Mouse (Mus musculus) heart, postnatal 0 days (tissue): ENCODE measurements around the gene Scn1b. TPM values are rescaled to one million over a fixed set of nuclear protein-coding genes. Genes with fewer than 3 reads are reported as not detected.
A peak's percentile ranks its signal among the peaks of the same experiment; 100 is the strongest.

Experiments
- ATAC-seq: fragments of 200-750 bp; cut with Nextera tagmentation; 2 replicates; pipeline ENCODE4 v1.8.0; 2017; ENCODE audit warnings: low read depth, moderate number of reproducible peaks, moderate library complexity; ENCODE audit not compliant: insufficient read depth
- DNase-seq: peaks from one replicate; pipeline ENCODE4 v3.0.0-alpha.2; 2016; ENCODE audit warnings: low spot score
- H3K27ac ChIP-seq: fragments of 300-500 bp; sonication (generic); 2 replicates; pipeline ENCODE4 v1.5.1; 2014; ENCODE audit warnings: low read depth, mild to moderate bottlenecking
- H3K27me3 ChIP-seq: fragments of 300-500 bp; sonication (generic); 2 replicates; pipeline ENCODE4 v1.6.1; 2014; ENCODE audit warnings: low read length, mixed read lengths; ENCODE audit not compliant: control insufficient read depth, insufficient read depth
- H3K36me3 ChIP-seq: fragments of 300-500 bp; sonication (generic); replicated peaks from 2 replicates; pipeline ENCODE4 v1.6.1; 2014; ENCODE audit warnings: low read length, mixed read lengths; ENCODE audit not compliant: control insufficient read depth, insufficient read depth
- H3K4me1 ChIP-seq: fragments of 300-500 bp; sonication (generic); 2 replicates; pipeline ENCODE4 v1.6.1; 2014; ENCODE audit warnings: antibody characterized with exemption; ENCODE audit not compliant: control insufficient read depth, insufficient read depth
- H3K4me2 ChIP-seq: fragments of 300-500 bp; sonication (generic); 2 replicates; pipeline ENCODE4 v1.6.1; 2014; ENCODE audit warnings: low read depth, mild to moderate bottlenecking, low read length, moderate library complexity
- H3K4me3 ChIP-seq: fragments of 300-500 bp; sonication (generic); 2 replicates; pipeline ENCODE4 v1.5.1; 2014; ENCODE audit warnings: low read depth, low read length
- H3K9ac ChIP-seq: fragments of 300-500 bp; sonication (generic); replicated peaks from 2 replicates; pipeline ENCODE4 v1.6.1; 2014; ENCODE audit warnings: low read depth, low read length, mixed read lengths
- H3K9me3 ChIP-seq: fragments of 300-500 bp; sonication (generic); replicated peaks from 2 replicates; pipeline ENCODE4 v1.6.1; 2016; ENCODE audit warnings: low read length; ENCODE audit not compliant: control insufficient read depth
- CTCF ChIP-seq: IDR thresholded peaks from 2 replicates; pipeline ENCODE4 v1.5.1; 2016; ENCODE audit warnings: antibody characterized with exemption, control low read depth, low read depth
- EP300 ChIP-seq: IDR thresholded peaks from 2 replicates; pipeline ENCODE4 v1.6.1; 2016; ENCODE audit warnings: antibody characterized with exemption, low read depth
- WGBS: fragments of 180-500 bp; shearing (Covaris S2); extraction: QIAGEN DNeasy Blood & Tissue Kit; methylation state at CpG from one replicate; pipeline ENCODE4 v1.1.7; 2014; 5-methylcytosine and 5-hydroxymethylcytosine counted together
- polyA plus RNA-seq: library from polyadenylated mRNA; unstranded; fragments of >200 nt; fragmentation: Nextera tagmentation; extraction: Ambion mirVana; gene quantifications from 2 replicates; pipeline ENCODE4 v1.2.1, GENCODE M21; 2015
- total RNA-seq: library from RNA; depleted of rRNA; stranded (reverse); fragments of >200 nt; gene quantifications from 2 replicates; pipeline ENCODE4 v1.2.3, GENCODE M21; 2014; ENCODE audit warnings: low replicate concordance

Scn1b gene
- total and polyA plus RNA-seq, 2 experiments from 2014 or later, result 4.2 to 4.7 TPM

- ATAC-seq (no peak), DNase-seq (no peak)
- Histone ChIP-seq H3K36me3 (no peaks in the 10 kb centered on the region), H3K27me3 (no peaks in the 10 kb centered on the region), H3K4me2 (no peak overlapping the region), H3K27ac (no peak overlapping the region), H3K4me1 (peaks cover 15% of the 10 kb centered on the region), H3K4me3 (no peak overlapping the region), H3K9me3 (no peaks in the 10 kb centered on the region), H3K9ac (no peak overlapping the region)
- TF ChIP-seq EP300 (no peak), CTCF (no peak)
- WGBS, result 90% methylated on average over 6 of the region's 6 CpGs
Observed at GRCm38 (mm10) chr7:31113800-31114199, 13.0 kb downstream of the Scn1b start.

- H3K4me3 ChIP-seq, result no peak overlapping the region
- DNase-seq (no peak), ATAC-seq (no peak)
- H3K27me3 ChIP-seq, result no peaks in the 10 kb centered on the region
- no peak overlapping the region for H3K4me2 ChIP-seq
- no peaks in the 10 kb centered on the region for H3K36me3 ChIP-seq
- H3K9me3 ChIP-seq, result no peaks in the 10 kb centered on the region
- no peak for TF ChIP-seq EP300
- TF ChIP-seq CTCF, result no peak
- H3K9ac ChIP-seq, result no peak overlapping the region
- H3K27ac ChIP-seq, result no peak overlapping the region
- 43% methylated on average over 4 of the region's 4 CpGs for WGBS
- peaks cover 15% of the 10 kb centered on the region for H3K4me1 ChIP-seq
Observed at GRCm38 (mm10) chr7:31112036-31112435, 14.8 kb downstream of the Scn1b start.

GRCm38 (mm10) chr7:31110861-31111385 lies 15.9 kb downstream of the Scn1b start:
- WGBS, result 75% methylated on average over 15 of the region's 15 CpGs
- Histone ChIP-seq H3K27ac (peak overlapping the region; percentile 6; the same call in 1 of the 2 replicates), H3K27me3 (no peaks in the 10 kb centered on the region), H3K4me2 (no peak overlapping the region), H3K4me1 (peaks cover 14% of the 10 kb centered on the region), H3K36me3 (no peaks in the 10 kb centered on the region), H3K4me3 (no peak overlapping the region), H3K9ac (no peak overlapping the region), H3K9me3 (no peaks in the 10 kb centered on the region)
- TF ChIP-seq CTCF (no peak), EP300 (no peak)
- DNase-seq (no peak), ATAC-seq (no peak)

GRCm38 (mm10) chr7:31109796-31110195 lies 17.0 kb downstream of the Scn1b start:
- ATAC-seq, result no peak
- peaks cover 4% of the 10 kb centered on the region; the same call in 1 of the 2 replicates for H3K4me1 ChIP-seq
- no peaks in the 10 kb centered on the region for H3K9me3 ChIP-seq
- H3K27ac ChIP-seq, result no peak overlapping the region
- no peak for DNase-seq
- H3K4me2 ChIP-seq, result no peak overlapping the region
- TF ChIP-seq CTCF (no peak), EP300 (no peak)
- no peaks in the 10 kb centered on the region for H3K27me3 ChIP-seq
- WGBS, result 75% methylated on average over 5 of the region's 5 CpGs
- no peak overlapping the region for H3K9ac ChIP-seq
- no peak overlapping the region for H3K4me3 ChIP-seq
- H3K36me3 ChIP-seq, result no peaks in the 10 kb centered on the region

- Histone ChIP-seq H3K36me3 (no peaks in the 10 kb centered on the region), H3K27me3 (no peaks in the 10 kb centered on the region), H3K4me1 (peaks cover 4% of the 10 kb centered on the region; the same call in 1 of the 2 replicates), H3K9me3 (no peaks in the 10 kb centered on the region), H3K4me2 (no peak overlapping the region), H3K9ac (no peak overlapping the region), H3K4me3 (no peak overlapping the region), H3K27ac (no peak overlapping the region)
- TF ChIP-seq CTCF, result no peak
- TF ChIP-seq EP300, result no peak
- WGBS, result 28% methylated on average over 5 of the region's 7 CpGs
- ATAC-seq, result peak; percentile 68
- peak; percentile 55 for DNase-seq
Observed at GRCm38 (mm10) chr7:31109091-31109490, 17.7 kb downstream of the Scn1b start.

GRCm38 (mm10) chr7:31107781-31108180 lies 19.0 kb downstream of the Scn1b start:
- Histone ChIP-seq H3K36me3 (no peaks in the 10 kb centered on the region), H3K9me3 (no peaks in the 10 kb centered on the region), H3K9ac (no peak overlapping the region), H3K4me1 (peaks cover 4% of the 10 kb centered on the region; the same call in 1 of the 2 replicates), H3K4me3 (no peak overlapping the region), H3K27ac (no peak overlapping the region), H3K4me2 (no peak overlapping the region), H3K27me3 (0 out of 2 replicates have a peak, but pooled peaks cover under 1% of the 10 kb centered on the region)
- DNase-seq, result no peak
- TF ChIP-seq EP300 (no peak), CTCF (no peak)
- 88% methylated on average over 11 of the region's 11 CpGs for WGBS
- no peak for ATAC-seq
